Mouse (Mus musculus): ENCODE measurements around the gene Ap1b1.

The Ap1b1 gene

GRCm38 (mm10) chr11:4984799-4985198 lies 1.8 kb upstream of the Ap1b1 start:
- DNase-seq (ENCODE audit: low read depth) = no peak

GRCm38 (mm10) chr11:4987487-4987852 lies 846 bp downstream of the Ap1b1 start:
- no peak for DNase-seq (ENCODE audit: low read depth)

GRCm38 (mm10) chr11:4989187-4989586 lies 2.6 kb downstream of the Ap1b1 start:
- DNase-seq (ENCODE audit: low read depth) = no peak

GRCm38 (mm10) chr11:4992471-4992870 lies 5.8 kb downstream of the Ap1b1 start:
- no peak for DNase-seq (ENCODE audit: low read depth)

- DNase-seq (ENCODE audit: low read depth) = no peak
These were observed 9.1 kb downstream of the Ap1b1 start for GRCm38 (mm10) chr11:4995676-4996075.

- DNase-seq (ENCODE audit: low read depth) = no peak
These were observed 10.1 kb downstream of the Ap1b1 start for GRCm38 (mm10) chr11:4996621-4997199.

- no peak for DNase-seq (ENCODE audit: low read depth)
These were observed 11.7 kb downstream of the Ap1b1 start for GRCm38 (mm10) chr11:4998352-4998751.

- DNase-seq (ENCODE audit: low read depth) = no peak
These were observed 12.1 kb downstream of the Ap1b1 start for GRCm38 (mm10) chr11:4998762-4999161.

- DNase-seq (ENCODE audit: low read depth) = no peak
These were observed 13.6 kb downstream of the Ap1b1 start for GRCm38 (mm10) chr11:5000241-5000640.

GRCm38 (mm10) chr11:5002826-5003225 lies 16.2 kb downstream of the Ap1b1 start:
- DNase-seq (ENCODE audit: low read depth) = no peak

GRCm38 (mm10) chr11:5005528-5005927 lies 18.9 kb downstream of the Ap1b1 start:
- DNase-seq (ENCODE audit: low read depth) = no peak

GRCm38 (mm10) chr11:5007186-5007585 lies 20.6 kb downstream of the Ap1b1 start:
- DNase-seq (ENCODE audit: low read depth) = no peak

GRCm38 (mm10) chr11:5008867-5009266 lies 22.2 kb downstream of the Ap1b1 start:
- DNase-seq (ENCODE audit: low read depth) = no peak

- DNase-seq (ENCODE audit: low read depth) = no peak
These were observed 22.9 kb downstream of the Ap1b1 start for GRCm38 (mm10) chr11:5009354-5010074.

- no peak for DNase-seq (ENCODE audit: low read depth)
These were observed 23.6 kb downstream of the Ap1b1 start for GRCm38 (mm10) chr11:5010205-5010604.

- DNase-seq (ENCODE audit: low read depth) = no peak
These were observed 24.9 kb downstream of the Ap1b1 start for GRCm38 (mm10) chr11:5011480-5011879.

- DNase-seq (ENCODE audit: low read depth) = no peak
These were observed 25.6 kb downstream of the Ap1b1 start for GRCm38 (mm10) chr11:5012213-5012715.

- no peak for DNase-seq (ENCODE audit: low read depth)
These were observed 29.1 kb downstream of the Ap1b1 start for GRCm38 (mm10) chr11:5015720-5016119.

- DNase-seq (ENCODE audit: low read depth) = no peak
These were observed 29.7 kb downstream of the Ap1b1 start for GRCm38 (mm10) chr11:5016286-5016685.

- no peak for DNase-seq (ENCODE audit: low read depth)
These were observed 30.9 kb downstream of the Ap1b1 start for GRCm38 (mm10) chr11:5017506-5017905.

- DNase-seq (ENCODE audit: low read depth) = no peak
These were observed 38.5 kb downstream of the Ap1b1 start for GRCm38 (mm10) chr11:5025108-5025507.

- DNase-seq (ENCODE audit: low read depth) = no peak
These were observed 41.6 kb downstream of the Ap1b1 start for GRCm38 (mm10) chr11:5028228-5028627.

GRCm38 (mm10) chr11:5032706-5033105 lies 46.1 kb downstream of the Ap1b1 start:
- DNase-seq (ENCODE audit: low read depth) = no peak

GRCm38 (mm10) chr11:5033136-5033535 lies 46.5 kb downstream of the Ap1b1 start:
- no peak for DNase-seq (ENCODE audit: low read depth)
